11 mouse cellular contexts compared by ENCODE assay signal in genomic region chr6:82237834-82238233, GRCm38 (mm10).
DNase-seq lines count a peak whose midpoint lies in the region; ATAC-seq lines count a peak whose summit lies in the region.
"Had no signal": no experiment of that assay in that cellular context is flagged by ENCODE, and none has a peak within 500 bp of the region (broad histone marks: within the 10 kb centered on the region; RNA-seq: fewer than 3 reads in every experiment).

No protein-coding gene starts in this region.

- DNase-seq in heart, adult 11 months, result peak; percentile 80
- DNase-seq in cerebellum, postnatal 10 days, result peak; percentile 43 to 67
- peak; percentile 58 for DNase-seq in layer of hippocampus, adult 9-11 months
- DNase-seq in right cerebral cortex, postnatal 25 days, result peak; percentile 29
- no peak for DNase-seq in ovary, postnatal 10 days (ENCODE audit: low spot score)
- no peak for DNase-seq in retina, postnatal 1 day
- DNase-seq: adrenal gland, postnatal 14 days; liver; thymus, postnatal 25 days had no signal

- H3K36me3 ChIP-seq in heart, embryonic 12.5 days, result no peaks in the 10 kb centered on the region

- H3K9ac ChIP-seq in heart, embryonic 12.5 days, result no peak overlapping the region

- 30% methylated on average over 5 of the region's 5 CpGs for WGBS in heart, embryonic 12.5 days

- ATAC-seq in heart, embryonic 12.5 days (ENCODE audit: insufficient number of reproducible peaks, low FRiP score), result no peak
- ATAC-seq: hindbrain, embryonic 16.5 days had no signal

- no peaks in the 10 kb centered on the region for H3K4me1 ChIP-seq in heart, embryonic 12.5 days (replicated peaks)

- no peaks in the 10 kb centered on the region for H3K27me3 ChIP-seq in heart, embryonic 12.5 days (replicated peaks)

- 0 out of 2 replicates have a peak, but pooled peaks cover 5% of the 10 kb centered on the region for H3K9me3 ChIP-seq in heart, embryonic 12.5 days (replicated peaks)

- no peak overlapping the region for H3K4me2 ChIP-seq in heart, embryonic 12.5 days

- H3K27ac ChIP-seq in heart, embryonic 12.5 days (ENCODE audit: poor library complexity, severe bottlenecking), result no peak overlapping the region

- no peak overlapping the region for H3K4me3 ChIP-seq in heart, embryonic 12.5 days

Comparison
In these comparisons a context has a peak if more than half of its experiments do, and no peak if none do; other contexts are left out.
1. DNase-seq: peak in heart, adult 11 months (single experiment), cerebellum, postnatal 10 days (2 of 2), layer of hippocampus, adult 9-11 months (single experiment) and right cerebral cortex, postnatal 25 days (single experiment); none in ovary, postnatal 10 days (single experiment) and retina, postnatal 1 day (single experiment).